Mouse (Mus musculus) midbrain, embryonic 15.5 days (tissue): ENCODE measurements around the gene Boc. TPM values are rescaled to one million over a fixed set of nuclear protein-coding genes. Genes with fewer than 3 reads are reported as not detected.

Experiments
- ATAC-seq: fragments of 200-750 bp; cut with Nextera tagmentation; replicated peaks from 2 replicates; pipeline ENCODE4 v1.8.0; 2017; ENCODE audit warnings: moderate TSS enrichment
- H3K27ac ChIP-seq: fragments of 300-500 bp; sonication (generic); 2 replicates; pipeline ENCODE4 v1.5.1; 2015; ENCODE audit warnings: mild to moderate bottlenecking, inconsistent platforms
- H3K27me3 ChIP-seq: fragments of 300-500 bp; sonication (generic); replicated peaks from 2 replicates; pipeline ENCODE4 v1.6.1; 2015; ENCODE audit warnings: inconsistent platforms
- H3K36me3 ChIP-seq: fragments of 300-500 bp; sonication (generic); replicated peaks from 2 replicates; pipeline ENCODE4 v1.6.1; 2015; ENCODE audit warnings: inconsistent platforms
- H3K4me1 ChIP-seq: fragments of 300-500 bp; sonication (generic); 2 replicates; pipeline ENCODE4 v1.6.1; 2015; ENCODE audit warnings: inconsistent platforms
- H3K4me2 ChIP-seq: fragments of 300-500 bp; sonication (generic); 2 replicates; pipeline ENCODE4 v1.6.1; 2015; ENCODE audit warnings: inconsistent platforms, mild to moderate bottlenecking, moderate library complexity
- H3K4me3 ChIP-seq: fragments of 300-500 bp; sonication (generic); 2 replicates; pipeline ENCODE4 v1.5.1; 2015; ENCODE audit warnings: mild to moderate bottlenecking, inconsistent platforms
- H3K9ac ChIP-seq: fragments of 300-500 bp; sonication (generic); 2 replicates; pipeline ENCODE4 v1.6.1; 2015; ENCODE audit warnings: mild to moderate bottlenecking, inconsistent platforms
- H3K9me3 ChIP-seq: fragments of 300-500 bp; sonication (generic); 2 replicates; pipeline ENCODE4 v1.6.1; 2016; ENCODE audit warnings: inconsistent platforms
- WGBS: fragments of 180-500 bp; shearing (Covaris S2); methylation state at CpG from one replicate; pipeline ENCODE4 v1.1.7; 2015; ENCODE audit warnings: mixed read lengths; 5-methylcytosine and 5-hydroxymethylcytosine counted together
- polyA plus RNA-seq: library from polyadenylated mRNA; unstranded; fragments of >200 nt; fragmentation: Nextera tagmentation; extraction: Ambion mirVana; gene quantifications from 2 replicates; pipeline ENCODE4 v1.2.1, GENCODE M21; 2015

Gene Boc
- polyA plus RNA-seq, 1 experiment from 2014 or later, result 11.7 TPM

DNA sequence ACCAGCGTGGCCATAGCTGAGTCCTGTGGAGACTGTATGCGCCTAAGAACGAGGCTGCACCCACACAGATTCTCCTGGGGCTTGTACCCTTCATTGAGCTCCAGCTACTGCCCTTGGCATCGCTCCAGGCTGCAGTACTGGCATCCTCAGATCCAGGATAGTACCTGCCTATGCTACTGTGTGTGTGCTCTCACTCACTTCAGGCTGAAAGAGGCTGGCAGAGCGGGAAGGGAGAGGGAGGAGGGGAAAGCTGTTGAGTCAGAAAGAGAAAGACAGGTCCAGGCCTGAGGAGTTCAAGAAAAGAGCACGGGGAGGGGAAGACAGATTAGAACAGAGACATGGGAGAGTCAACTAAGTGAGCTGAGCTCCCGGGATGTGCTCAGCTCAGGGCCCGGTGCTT lies 25.2 kb downstream of the Boc start:
- no peaks in the 10 kb centered on the region for H3K9me3 ChIP-seq
- peak overlapping the region; percentile 82; the same call in 1 of the 2 replicates for H3K27ac ChIP-seq
- H3K27me3 ChIP-seq, result no peaks in the 10 kb centered on the region
- no peak for ATAC-seq
- no peaks in the 10 kb centered on the region for H3K36me3 ChIP-seq
- H3K9ac ChIP-seq, result no peak overlapping the region
- 52% methylated on average over 8 of the region's 8 CpGs for whole genome bisulfite sequencing
- H3K4me3 ChIP-seq, result no peak overlapping the region
- peak overlapping the region; percentile 17 for H3K4me2 ChIP-seq
- peaks cover 64% of the 10 kb centered on the region for H3K4me1 ChIP-seq

DNA sequence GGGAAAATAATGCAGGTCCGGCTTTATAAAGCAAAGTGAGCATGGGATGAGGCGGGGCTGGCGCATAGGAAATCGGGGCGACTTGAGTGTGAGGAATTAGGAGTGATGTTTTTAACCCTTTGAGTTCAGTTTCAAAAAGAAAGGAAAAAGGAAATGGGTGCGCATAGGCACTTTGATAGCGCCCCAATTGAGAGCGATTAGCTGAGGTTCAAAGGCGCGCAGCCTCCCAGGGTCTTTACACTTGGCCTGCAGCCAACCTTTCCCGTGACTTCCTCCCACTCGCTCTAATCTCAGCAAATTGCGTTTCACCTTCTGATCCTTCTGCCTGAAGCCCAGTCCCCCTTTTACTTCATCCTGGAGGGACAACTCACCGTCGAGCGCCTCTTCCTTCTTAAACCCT lies 25.8 kb downstream of the Boc start:
- peak overlapping the region; percentile 82 for H3K27ac ChIP-seq
- WGBS, result 33% methylated on average over 16 of the region's 16 CpGs
- no peaks in the 10 kb centered on the region for H3K27me3 ChIP-seq
- peak overlapping the region; percentile 17 for H3K4me2 ChIP-seq
- 0 out of 2 replicates have a peak overlapping the region, but pooled peaks have one; percentile 1 for H3K4me3 ChIP-seq
- H3K9me3 ChIP-seq, result no peaks in the 10 kb centered on the region
- peaks cover 61% of the 10 kb centered on the region for H3K4me1 ChIP-seq
- no peak overlapping the region for H3K9ac ChIP-seq
- no peak for ATAC-seq
- no peaks in the 10 kb centered on the region for H3K36me3 ChIP-seq

DNA sequence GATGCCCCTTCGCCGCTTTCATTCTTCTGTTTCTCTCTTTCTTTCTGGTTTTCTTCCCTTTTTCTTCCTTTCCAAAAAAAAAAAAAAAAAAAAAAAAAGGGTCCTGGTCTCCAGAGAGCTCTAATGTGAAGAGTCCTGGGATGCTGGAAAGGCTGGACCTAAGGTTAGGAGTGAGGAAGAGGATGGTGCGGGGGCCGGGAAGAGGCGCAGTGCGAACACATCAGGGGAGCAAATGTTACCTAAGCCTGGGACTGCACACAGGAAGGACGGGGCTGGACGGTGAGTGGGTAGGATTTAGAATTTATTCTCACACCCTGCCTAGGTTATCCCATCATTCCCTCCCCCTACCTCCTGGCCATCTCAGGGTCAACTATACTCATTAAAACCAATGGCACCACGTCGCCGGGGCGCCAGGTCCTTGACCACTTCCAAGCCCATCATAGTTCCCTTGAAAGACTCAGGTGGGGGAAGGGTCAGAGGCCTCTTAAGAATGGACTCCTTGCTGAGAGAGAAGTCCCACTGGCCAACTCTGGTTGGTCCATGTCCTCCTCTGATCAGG lies 27.4 kb downstream of the Boc start:
- H3K9me3 ChIP-seq, result no peaks in the 10 kb centered on the region
- H3K4me1 ChIP-seq, result peaks cover 67% of the 10 kb centered on the region
- peak overlapping the region; percentile 82 for H3K27ac ChIP-seq
- H3K4me2 ChIP-seq, result peak overlapping the region; percentile 61
- WGBS, result 11% methylated on average over 12 of the region's 12 CpGs
- no peaks in the 10 kb centered on the region for H3K36me3 ChIP-seq
- H3K27me3 ChIP-seq, result no peaks in the 10 kb centered on the region
- peak; percentile 22 for ATAC-seq
- H3K9ac ChIP-seq, result peak overlapping the region; percentile 38; the same call in 1 of the 2 replicates
- H3K4me3 ChIP-seq, result peak overlapping the region; percentile 31

DNA sequence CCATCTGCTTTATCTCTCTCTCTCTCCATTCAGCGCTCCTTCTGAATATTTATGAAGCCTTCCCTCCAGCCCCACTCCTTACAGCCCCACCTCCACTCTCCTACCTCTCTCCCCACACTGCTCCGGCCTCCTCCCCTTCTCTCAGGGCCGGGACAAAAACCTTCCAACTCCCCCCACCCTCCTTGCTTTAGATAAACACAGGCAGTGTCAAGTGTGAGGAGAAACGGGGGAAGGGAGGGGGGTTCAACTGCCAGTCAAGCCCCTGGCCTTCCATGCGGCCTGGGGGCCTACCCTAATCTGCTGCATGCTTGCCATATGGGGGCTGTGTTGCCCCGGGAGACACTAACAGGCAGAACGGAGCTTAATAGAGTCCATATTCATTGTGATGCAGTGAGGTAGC lies 27.9 kb downstream of the Boc start:
- H3K27me3 ChIP-seq, result no peaks in the 10 kb centered on the region
- peak overlapping the region; percentile 82 for H3K27ac ChIP-seq
- H3K4me2 ChIP-seq, result peak overlapping the region; percentile 61
- under 1% methylated on average over 7 of the region's 7 CpGs for WGBS
- peak overlapping the region; percentile 38; the same call in 1 of the 2 replicates for H3K9ac ChIP-seq
- peaks cover 66% of the 10 kb centered on the region for H3K4me1 ChIP-seq
- peak; percentile 91 for ATAC-seq
- H3K9me3 ChIP-seq, result no peaks in the 10 kb centered on the region
- H3K4me3 ChIP-seq, result peak overlapping the region; percentile 31
- H3K36me3 ChIP-seq, result no peaks in the 10 kb centered on the region

DNA sequence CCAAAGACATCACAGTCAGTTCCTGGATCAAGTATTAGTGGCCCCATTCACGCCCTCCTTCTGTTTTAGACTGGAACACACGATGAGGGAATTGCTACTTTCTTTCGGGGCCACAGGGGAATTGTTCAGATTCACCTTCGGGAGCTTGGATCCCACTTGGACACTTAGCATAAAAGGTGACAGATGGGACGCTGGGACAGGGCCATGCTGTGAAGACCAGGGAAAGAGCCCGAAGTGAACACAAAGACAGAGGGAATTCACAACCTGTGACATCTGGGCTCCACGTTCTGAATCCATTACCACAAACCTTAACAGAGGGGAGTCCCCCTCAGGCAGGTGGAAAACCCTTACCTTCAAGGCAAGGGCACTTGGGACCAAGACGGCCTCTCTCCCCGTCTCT lies 28.5 kb downstream of the Boc start:
- Histone ChIP-seq H3K27ac (peak overlapping the region; percentile 82), H3K27me3 (no peaks in the 10 kb centered on the region), H3K9ac (peak overlapping the region; percentile 38; the same call in 1 of the 2 replicates), H3K4me2 (peak overlapping the region; percentile 61), H3K4me1 (peaks cover 66% of the 10 kb centered on the region), H3K36me3 (no peaks in the 10 kb centered on the region), H3K9me3 (no peaks in the 10 kb centered on the region), H3K4me3 (peak overlapping the region; percentile 31)
- WGBS, result 3% methylated on average over 9 of the region's 9 CpGs
- ATAC-seq, result peak; percentile 43

DNA sequence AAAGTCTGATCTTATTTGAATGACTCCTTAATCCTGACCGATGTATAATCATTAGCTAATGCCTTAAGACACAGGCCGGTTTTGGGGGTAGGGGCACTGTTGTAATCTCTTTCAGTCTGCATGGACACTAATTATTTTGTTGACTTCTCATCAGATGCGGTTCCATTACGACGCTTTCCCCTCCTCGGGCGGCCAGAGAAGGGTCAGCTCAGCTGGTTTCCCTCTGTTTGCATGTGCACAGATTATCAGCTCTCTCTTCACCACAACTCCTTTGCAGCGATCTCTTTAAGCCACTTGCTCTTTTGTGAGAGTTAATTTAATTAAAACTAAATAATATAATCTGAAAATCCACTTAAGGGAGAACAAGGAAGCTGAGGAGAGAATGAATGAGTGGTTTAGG lies 29.0 kb downstream of the Boc start:
- Histone ChIP-seq H3K36me3 (no peaks in the 10 kb centered on the region), H3K4me2 (no peak overlapping the region), H3K9me3 (no peaks in the 10 kb centered on the region), H3K27ac (peak overlapping the region; percentile 82), H3K4me3 (no peak overlapping the region), H3K4me1 (peaks cover 66% of the 10 kb centered on the region), H3K27me3 (no peaks in the 10 kb centered on the region), H3K9ac (no peak overlapping the region)
- ATAC-seq, result no peak
- 8% methylated on average over 8 of the region's 8 CpGs for WGBS

DNA sequence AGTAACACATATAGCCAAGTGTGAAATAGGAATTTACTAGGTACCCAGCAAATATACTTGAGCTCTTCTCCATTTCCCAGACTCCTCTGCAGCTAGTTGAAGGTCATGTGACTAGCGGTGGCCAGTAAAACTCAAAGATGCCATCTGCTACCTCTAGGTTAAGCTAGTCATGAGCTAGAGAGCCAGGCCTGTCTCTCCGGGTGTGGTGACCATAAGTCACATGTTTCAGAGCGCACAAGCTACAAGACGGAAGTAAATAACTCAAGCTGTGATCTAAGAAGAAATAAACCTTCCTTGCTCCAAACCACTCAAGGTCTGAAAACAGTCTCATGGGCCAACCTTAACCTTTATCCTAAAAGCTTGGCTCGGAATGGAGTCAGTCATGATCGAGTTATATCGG lies 29.7 kb downstream of the Boc start:
- Histone ChIP-seq H3K27me3 (no peaks in the 10 kb centered on the region), H3K9me3 (no peaks in the 10 kb centered on the region), H3K4me2 (no peak overlapping the region), H3K27ac (peak overlapping the region; percentile 82), H3K9ac (no peak overlapping the region), H3K4me3 (no peak overlapping the region), H3K4me1 (peaks cover 61% of the 10 kb centered on the region), H3K36me3 (no peaks in the 10 kb centered on the region)
- WGBS, result 75% methylated on average over 7 of the region's 7 CpGs
- no peak for ATAC-seq

DNA sequence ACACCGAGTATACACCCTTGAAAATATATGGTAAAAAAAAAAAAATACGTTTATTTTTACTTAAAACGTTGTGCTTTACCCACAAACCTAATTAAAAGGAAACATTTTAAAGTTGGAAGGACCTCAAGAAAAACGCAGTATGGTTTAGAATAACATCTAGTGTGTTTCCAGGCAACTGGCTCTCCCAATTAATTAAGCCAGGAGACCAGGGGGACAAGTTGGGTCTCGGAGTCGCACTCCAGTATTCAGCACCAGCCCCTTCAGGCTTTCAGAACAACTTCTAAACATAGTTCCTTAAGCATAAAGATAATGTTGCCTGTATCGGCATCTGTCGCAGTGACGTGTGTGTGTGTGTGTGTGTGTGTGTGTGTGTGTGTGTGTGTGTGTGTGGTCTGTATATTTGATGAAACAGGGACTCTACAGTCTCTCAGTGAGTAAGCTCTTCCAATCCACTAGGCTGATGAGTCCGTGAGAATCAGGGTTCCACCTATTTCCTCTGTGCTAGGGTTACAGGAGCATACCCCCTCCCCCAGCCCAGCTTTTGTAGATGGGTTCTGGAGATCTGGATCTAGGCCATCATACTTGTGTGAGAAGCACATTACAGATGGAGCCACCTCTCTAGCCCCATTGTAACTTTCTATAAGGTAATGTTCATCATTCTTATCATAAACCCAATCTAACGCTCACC lies 31.3 kb downstream of the Boc start:
- no peak overlapping the region for H3K4me2 ChIP-seq
- no peak overlapping the region for H3K9ac ChIP-seq
- 40% methylated on average over 11 of the region's 11 CpGs for WGBS
- ATAC-seq, result no peak
- no peaks in the 10 kb centered on the region for H3K27me3 ChIP-seq
- H3K9me3 ChIP-seq, result no peaks in the 10 kb centered on the region
- H3K36me3 ChIP-seq, result no peaks in the 10 kb centered on the region
- peaks cover 45% of the 10 kb centered on the region for H3K4me1 ChIP-seq
- no peak overlapping the region for H3K4me3 ChIP-seq
- no peak overlapping the region for H3K27ac ChIP-seq

DNA sequence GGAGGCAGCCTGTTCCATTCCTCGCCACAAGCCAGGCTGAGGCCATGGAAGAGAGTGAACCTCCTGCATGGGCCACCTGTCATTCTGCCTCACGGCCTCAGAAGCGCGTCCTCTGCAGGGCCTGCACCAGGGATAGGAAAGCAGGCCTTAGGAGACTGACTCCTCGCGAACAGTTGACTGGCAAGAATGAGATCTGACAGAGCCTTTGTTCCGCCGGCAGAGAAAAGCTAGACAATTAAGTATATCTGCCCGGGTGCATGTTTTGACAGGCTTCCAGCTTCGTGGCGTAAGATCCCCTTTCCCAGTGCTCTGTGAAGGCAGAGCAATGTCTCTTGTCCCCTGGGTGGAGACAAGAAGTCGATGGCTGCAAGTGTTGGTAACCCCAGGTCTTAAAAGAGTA lies 32.0 kb downstream of the Boc start:
- H3K9ac ChIP-seq, result peak overlapping the region; percentile 22; the same call in 1 of the 2 replicates
- no peaks in the 10 kb centered on the region for H3K36me3 ChIP-seq
- H3K4me1 ChIP-seq, result peaks cover 45% of the 10 kb centered on the region
- WGBS, result 3% methylated on average over 12 of the region's 12 CpGs
- H3K27ac ChIP-seq, result peak overlapping the region; percentile 78
- H3K4me3 ChIP-seq, result peak overlapping the region; percentile 6; the same call in 1 of the 2 replicates
- peak overlapping the region; percentile 40 for H3K4me2 ChIP-seq
- ATAC-seq, result no peak
- no peaks in the 10 kb centered on the region for H3K9me3 ChIP-seq
- no peaks in the 10 kb centered on the region for H3K27me3 ChIP-seq

DNA sequence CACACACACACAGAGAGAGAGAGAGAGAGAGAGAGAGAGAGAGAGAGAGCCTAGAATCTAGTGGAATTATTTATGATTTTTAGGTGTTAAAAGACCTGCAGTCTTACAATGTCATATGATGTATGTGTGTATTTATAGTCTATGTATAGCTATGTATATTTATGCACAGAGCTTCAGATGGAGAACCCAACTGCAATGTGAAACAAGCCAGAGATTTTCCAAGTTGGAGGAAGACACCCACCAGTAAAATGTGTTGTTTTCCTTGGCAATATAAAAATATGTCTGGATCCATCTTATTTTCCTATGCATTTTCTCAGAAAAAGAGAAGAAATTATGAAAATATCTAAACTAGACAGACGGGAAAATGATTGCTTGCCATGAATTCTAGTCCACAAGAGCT lies 32.7 kb downstream of the Boc start:
- 76% methylated on average over 1 of the region's 1 CpGs for WGBS
- H3K4me1 ChIP-seq, result peaks cover 39% of the 10 kb centered on the region
- no peak overlapping the region for H3K4me3 ChIP-seq
- H3K27me3 ChIP-seq, result no peaks in the 10 kb centered on the region
- peak overlapping the region; percentile 40; the same call in 1 of the 2 replicates for H3K4me2 ChIP-seq
- ATAC-seq, result no peak
- no peaks in the 10 kb centered on the region for H3K36me3 ChIP-seq
- no peaks in the 10 kb centered on the region for H3K9me3 ChIP-seq
- 0 out of 2 replicates have a peak overlapping the region, but pooled peaks have one; percentile 22 for H3K9ac ChIP-seq
- H3K27ac ChIP-seq, result peak overlapping the region; percentile 78

DNA sequence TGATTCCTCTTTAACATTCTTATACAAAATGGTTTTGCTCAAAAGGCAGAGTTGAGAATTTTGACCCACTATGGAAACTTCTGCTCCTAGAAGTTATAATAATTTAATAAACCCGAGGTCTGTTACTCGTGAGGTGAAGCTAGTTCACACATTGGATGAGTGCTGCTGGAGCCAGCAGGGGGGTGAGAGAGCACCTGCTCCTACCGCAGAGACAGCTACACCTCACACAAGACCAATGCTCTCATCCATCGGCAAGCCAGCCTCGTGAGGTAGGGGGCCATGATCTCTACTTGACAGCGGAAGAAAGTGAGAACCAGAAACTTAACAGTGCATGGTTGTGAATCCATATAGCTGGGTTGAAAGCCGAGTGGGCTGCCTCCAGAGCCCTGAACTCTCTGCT lies 35.1 kb downstream of the Boc start:
- H3K27ac ChIP-seq, result no peak overlapping the region
- no peak overlapping the region for H3K9ac ChIP-seq
- ATAC-seq, result no peak
- H3K9me3 ChIP-seq, result no peaks in the 10 kb centered on the region
- H3K27me3 ChIP-seq, result no peaks in the 10 kb centered on the region
- WGBS, result 71% methylated on average over 7 of the region's 7 CpGs
- no peak overlapping the region for H3K4me3 ChIP-seq
- H3K36me3 ChIP-seq, result no peaks in the 10 kb centered on the region
- no peak overlapping the region for H3K4me2 ChIP-seq
- peaks cover 16% of the 10 kb centered on the region for H3K4me1 ChIP-seq

DNA sequence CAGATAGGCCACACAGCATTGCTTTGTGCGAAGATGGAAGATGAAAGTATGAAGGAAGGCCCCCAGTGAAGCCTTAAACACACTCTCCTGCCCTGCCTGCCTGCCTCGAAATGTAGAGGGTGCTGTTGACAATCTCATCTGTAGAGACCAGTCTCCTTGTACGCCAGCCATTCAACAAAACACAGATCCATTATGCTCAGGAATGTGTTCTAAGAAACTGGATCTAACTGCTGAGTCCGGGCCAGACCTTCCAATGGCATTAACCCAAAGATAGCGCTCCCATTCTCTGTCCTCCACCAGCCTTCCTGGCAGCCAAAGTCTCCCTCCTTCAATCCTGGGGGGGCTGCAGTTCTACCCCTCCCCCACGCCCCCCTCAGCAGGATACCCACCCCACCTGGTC lies 42.2 kb downstream of the Boc start:
- H3K36me3 ChIP-seq, result no peaks in the 10 kb centered on the region
- ATAC-seq, result 0 out of 2 replicates have a peak, but pooled peaks have one; percentile 22
- H3K4me3 ChIP-seq, result no peak overlapping the region
- H3K4me2 ChIP-seq, result no peak overlapping the region
- 73% methylated on average over 6 of the region's 6 CpGs for WGBS
- peaks cover 5% of the 10 kb centered on the region; the same call in 1 of the 2 replicates for H3K4me1 ChIP-seq
- H3K9ac ChIP-seq, result no peak overlapping the region
- H3K27ac ChIP-seq, result 0 out of 2 replicates have a peak overlapping the region, but pooled peaks have one; percentile 32
- no peaks in the 10 kb centered on the region for H3K27me3 ChIP-seq
- no peaks in the 10 kb centered on the region for H3K9me3 ChIP-seq
